Mouse (Mus musculus) C2C12 (cell line): ENCODE measurements around the gene Rpl12.

Experiments
- CEBPB ChIP-seq: IDR thresholded peaks from one replicate; pipeline ENCODE4 v1.6.1; 2011; ENCODE audit warnings: low read depth, mild to moderate bottlenecking, control low read depth, moderate library complexity
- CTCF ChIP-seq: IDR thresholded peaks from one replicate; pipeline ENCODE4 v1.5.1; 2011; ENCODE audit not compliant: control insufficient read depth, insufficient read depth, insufficient read length
- FOSL1 ChIP-seq: IDR thresholded peaks from one replicate; pipeline ENCODE4 v1.8.0; 2011; ENCODE audit warnings: mild to moderate bottlenecking, low read length; ENCODE audit not compliant: poor library complexity, insufficient read depth, severe bottlenecking
- MYOD1 ChIP-seq: IDR thresholded peaks from one replicate; pipeline ENCODE4 v1.6.1; 2011; ENCODE audit warnings: low read depth; ENCODE audit not compliant: control insufficient read depth, insufficient read length
- MYOG ChIP-seq: IDR thresholded peaks from one replicate; pipeline ENCODE4 v1.6.1; 2011; ENCODE audit not compliant: control insufficient read depth, insufficient read length; ENCODE audit errors: extremely low read depth
- USF1 ChIP-seq: IDR thresholded peaks from one replicate; pipeline ENCODE4 v1.6.1; 2011; ENCODE audit warnings: low read depth, mild to moderate bottlenecking, control low read depth, moderate library complexity

DNA sequence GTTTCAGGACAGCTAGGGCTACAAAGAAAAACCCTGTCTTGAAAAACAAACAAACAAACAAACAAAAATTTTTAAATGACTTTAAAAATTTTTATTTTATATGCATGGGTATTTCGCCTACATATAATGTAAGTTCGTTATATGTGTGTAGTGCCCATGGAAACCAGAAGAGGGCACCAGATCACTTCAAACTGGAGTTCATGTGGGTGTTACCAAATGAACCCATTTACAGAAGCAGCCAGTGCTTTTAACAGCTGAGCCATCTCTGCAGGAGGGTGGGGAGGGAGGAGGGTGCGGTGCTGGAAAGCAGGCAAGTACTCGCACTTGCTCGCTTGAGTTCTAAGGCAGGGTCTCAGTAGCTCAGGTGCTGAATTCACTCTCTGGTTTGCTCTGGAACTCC is 21.9 kb upstream of the Rpl12 start:
- TF ChIP-seq CTCF: no peak
- no peak for TF ChIP-seq MYOG
- TF ChIP-seq CEBPB: no peak
- no peak for TF ChIP-seq FOSL1
- TF ChIP-seq USF1: no peak
- no peak for TF ChIP-seq MYOD1
